Mouse (Mus musculus) right cerebral cortex, postnatal 36 days (tissue): ENCODE measurements around the gene Ano10.

Experiments
- DNase-seq, 2 experiments: peaks; one replicate each; pipeline ENCODE4 v3.0.0; 2022; ENCODE audit warnings: low spot score in 2 of 2, mixed read lengths in 1 of 2

The Ano10 gene

DNA sequence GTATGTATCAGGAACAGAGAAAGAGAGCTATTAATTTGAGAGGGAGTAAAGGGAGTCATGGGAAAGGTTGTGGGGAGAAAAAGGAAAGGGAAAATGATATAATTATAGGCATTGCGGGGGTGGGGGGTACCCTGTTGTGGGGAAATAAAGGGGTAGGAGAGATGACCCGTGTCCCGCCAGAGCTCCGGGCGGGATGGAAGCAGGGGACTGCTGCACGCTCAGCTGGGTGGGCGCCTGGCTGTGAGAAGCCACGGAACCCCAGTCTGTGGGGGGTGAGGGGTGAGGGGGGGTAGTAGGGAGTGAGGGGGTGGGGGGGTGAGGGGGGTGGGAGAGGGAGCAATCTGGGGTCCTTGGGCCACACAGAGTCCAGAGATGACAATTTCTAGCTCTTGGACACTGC lies 167.4 kb downstream of the Ano10 start:
- DNase-seq: no peak
